Mouse (Mus musculus) ES-Bruce4 (cell line): Measurements from ENCODE around the gene Gcc1. TPM values are rescaled to one million over a fixed set of nuclear protein-coding genes. Genes with fewer than 3 reads are reported as not detected.

Experiments
- H3K27ac ChIP-seq: 2 replicates; pipeline ENCODE4 v1.5.1; 2012; ENCODE audit warnings: low read length, inconsistent platforms; ENCODE audit not compliant: insufficient read depth
- H3K27me3 ChIP-seq: 2 replicates; pipeline ENCODE4 v1.6.1; 2012; ENCODE audit warnings: mild to moderate bottlenecking, low read length, inconsistent platforms; ENCODE audit not compliant: control insufficient read depth, poor library complexity, insufficient read depth, severe bottlenecking
- H3K36me3 ChIP-seq: 2 replicates; pipeline ENCODE4 v1.6.1; 2012; ENCODE audit warnings: inconsistent platforms, mild to moderate bottlenecking, low read length, moderate library complexity; ENCODE audit not compliant: control insufficient read depth, poor library complexity, insufficient read depth, severe bottlenecking
- H3K4me1 ChIP-seq: one replicate; pipeline ENCODE4 v1.8.1; 2011; ENCODE audit warnings: low read length; ENCODE audit not compliant: control insufficient read depth, insufficient read depth
- H3K4me3 ChIP-seq: 2 replicates; pipeline ENCODE4 v1.5.1; 2011; ENCODE audit warnings: low read depth, mild to moderate bottlenecking, low read length
- H3K9ac ChIP-seq: 2 replicates; pipeline ENCODE4 v1.6.1; 2012; ENCODE audit warnings: low read depth, mild to moderate bottlenecking, inconsistent platforms; ENCODE audit not compliant: poor library complexity, severe bottlenecking
- H3K9me3 ChIP-seq: replicated peaks from 2 replicates; pipeline ENCODE4 v1.6.1; 2012; ENCODE audit warnings: mild to moderate bottlenecking, low read length, inconsistent platforms; ENCODE audit not compliant: control insufficient read depth, poor library complexity, insufficient read depth, severe bottlenecking
- CTCF ChIP-seq: IDR thresholded peaks from one replicate; pipeline ENCODE4 v1.8.1; 2011; ENCODE audit warnings: low read depth, low read length
- EP300 ChIP-seq: IDR thresholded peaks from 2 replicates; pipeline ENCODE4 v1.6.1; 2011; ENCODE audit warnings: low read depth, low read length; ENCODE audit not compliant: insufficient read depth
- POLR2A ChIP-seq: IDR thresholded peaks from one replicate; pipeline ENCODE4 v1.8.1; 2011; ENCODE audit warnings: low read length; ENCODE audit not compliant: insufficient read depth
- polyA plus RNA-seq: library from polyadenylated mRNA; stranded (reverse); fragments of >200 nt; gene quantifications from 2 replicates; pipeline ENCODE4 v1.2.4, GENCODE M21; 2011; ENCODE audit warnings: low read depth; ENCODE audit not compliant: missing spikeins, insufficient read depth, insufficient read length

Gene Gcc1
- polyA plus RNA-seq, 1 experiment = 10.2 TPM

DNA sequence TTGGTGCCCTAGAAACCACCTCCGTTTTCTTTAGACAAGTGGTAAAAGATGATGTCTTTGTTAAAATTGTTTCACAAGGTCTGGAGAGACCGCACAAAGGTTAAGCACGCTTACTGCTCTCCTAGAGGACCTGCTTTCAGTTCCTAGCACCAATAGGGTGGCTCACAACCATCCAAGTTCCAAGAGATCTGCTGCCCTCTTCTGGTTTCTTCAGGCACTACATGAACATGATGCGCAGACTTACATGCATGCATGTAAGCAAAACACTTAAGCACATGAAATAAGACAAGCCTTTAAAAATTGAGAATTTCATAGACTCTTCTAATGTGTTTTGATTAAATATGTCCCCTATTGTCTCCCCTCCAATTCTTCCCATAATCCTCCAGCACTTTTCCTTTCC is 28.4 kb downstream of the Gcc1 start:
- no peaks in the 10 kb centered on the region for H3K4me1 ChIP-seq
- peaks cover 12% of the 10 kb centered on the region for H3K27me3 ChIP-seq
- H3K27ac ChIP-seq = no peak overlapping the region
- no peak for TF ChIP-seq POLR2A
- TF ChIP-seq CTCF = peak; percentile 9
- no peaks in the 10 kb centered on the region for H3K36me3 ChIP-seq
- peaks cover 11% of the 10 kb centered on the region for H3K9me3 ChIP-seq
- H3K4me3 ChIP-seq = no peak overlapping the region
- no peak overlapping the region for H3K9ac ChIP-seq

- no peak overlapping the region for H3K4me3 ChIP-seq
- H3K4me1 ChIP-seq = no peaks in the 10 kb centered on the region
- TF ChIP-seq CTCF = peak; percentile 29
- TF ChIP-seq EP300 = no peak
- H3K27me3 ChIP-seq = peaks cover 12% of the 10 kb centered on the region
- H3K27ac ChIP-seq = no peak overlapping the region
- no peaks in the 10 kb centered on the region for H3K36me3 ChIP-seq
- H3K9me3 ChIP-seq = peaks cover 2% of the 10 kb centered on the region; the same call in 1 of the 2 replicates
- no peak overlapping the region for H3K9ac ChIP-seq
These were observed 29.5 kb downstream of the Gcc1 start for GRCm38 (mm10) chr6:28398726-28399125.

- TF ChIP-seq CTCF (no peak), EP300 (no peak), POLR2A (no peak)
- H3K9ac ChIP-seq = peak within 1 kb of the TSS; percentile 50
These were observed 30.4 kb downstream of the Gcc1 start, which contains the start of gene Zfp800 for GRCm38 (mm10) chr6:28397681-28398203. Gene Zfp800, minus strand, starts transcription at chr6:28398005.

GRCm38 (mm10) chr6:28396853-28397457 is 31.2 kb downstream of the Gcc1 start:
- Histone ChIP-seq H3K9me3 (no peaks in the 10 kb centered on the region), H3K4me3 (no peak overlapping the region), H3K9ac (no peak overlapping the region; the same call in 1 of the 2 replicates), H3K4me1 (no peaks in the 10 kb centered on the region), H3K36me3 (no peaks in the 10 kb centered on the region), H3K27me3 (peaks cover 12% of the 10 kb centered on the region), H3K27ac (no peak overlapping the region)
- TF ChIP-seq EP300 = no peak
- TF ChIP-seq CTCF = no peak
- no peak for TF ChIP-seq POLR2A

More at GRCm38 (mm10) chr6:28397681-28398203, 30.4 kb downstream of the Gcc1 start, which contains the start of gene Zfp800:
- no peaks in the 10 kb centered on the region for H3K4me1 ChIP-seq
- no peaks in the 10 kb centered on the region for H3K9me3 ChIP-seq
- peak within 1 kb of the TSS; percentile 48 for H3K4me3 ChIP-seq
- peaks cover 12% of the 10 kb centered on the region for H3K27me3 ChIP-seq
- no peak within 1 kb of the TSS for H3K27ac ChIP-seq
- no peaks in the 10 kb centered on the region for H3K36me3 ChIP-seq

DNA sequence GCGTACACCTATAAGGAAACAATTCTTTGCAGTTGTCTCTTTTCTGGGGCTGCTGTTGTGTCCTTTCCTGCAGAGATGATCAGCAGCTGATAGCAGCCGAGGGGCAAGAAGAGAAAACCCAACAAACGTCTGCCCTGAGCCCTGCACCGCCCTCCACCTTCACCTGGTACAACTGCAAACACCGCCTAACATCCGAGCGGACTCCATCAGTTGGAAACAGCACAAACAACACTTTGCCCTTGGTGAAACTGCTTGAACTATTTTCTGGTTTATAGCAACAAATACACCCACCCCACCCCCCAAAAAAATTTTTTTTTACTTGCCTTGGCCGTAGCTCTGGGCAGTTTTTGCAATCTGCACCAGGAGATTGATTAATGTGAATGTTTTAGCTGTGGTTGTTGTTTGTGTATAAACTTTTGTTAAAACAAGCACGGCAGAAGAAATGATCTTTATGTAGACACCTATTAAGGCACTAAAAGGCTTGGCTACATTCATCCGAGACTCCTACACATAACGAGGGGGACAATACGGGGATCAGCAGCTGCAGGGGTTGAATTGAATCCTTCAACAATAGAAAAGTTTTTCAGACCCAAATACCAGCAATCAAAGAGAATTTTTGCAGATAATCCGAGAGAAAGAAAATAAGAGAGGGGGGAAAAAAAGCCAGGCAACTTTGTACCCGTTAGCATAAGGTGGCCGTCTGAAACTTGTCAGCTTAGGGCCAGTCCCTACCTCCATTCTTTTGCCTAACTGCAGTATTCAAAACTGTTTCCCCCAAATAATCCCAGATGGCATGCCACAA is 31.9 kb downstream of the Gcc1 start:
- no peaks in the 10 kb centered on the region for H3K36me3 ChIP-seq
- TF ChIP-seq EP300 (no peak), CTCF (no peak), POLR2A (no peak)
- no peak overlapping the region for H3K4me3 ChIP-seq
- H3K27me3 ChIP-seq = peaks cover 12% of the 10 kb centered on the region
- H3K27ac ChIP-seq = no peak overlapping the region
- no peak overlapping the region for H3K9ac ChIP-seq
- no peaks in the 10 kb centered on the region for H3K4me1 ChIP-seq
- no peaks in the 10 kb centered on the region for H3K9me3 ChIP-seq

GRCm38 (mm10) chr6:28389038-28389437 is 39.2 kb downstream of the Gcc1 start:
- no peak overlapping the region for H3K27ac ChIP-seq
- H3K9me3 ChIP-seq = no peaks in the 10 kb centered on the region
- no peak overlapping the region for H3K9ac ChIP-seq
- H3K4me1 ChIP-seq = no peaks in the 10 kb centered on the region
- no peak for TF ChIP-seq POLR2A
- no peak overlapping the region for H3K4me3 ChIP-seq
- H3K27me3 ChIP-seq = no peaks in the 10 kb centered on the region
- no peaks in the 10 kb centered on the region for H3K36me3 ChIP-seq
